Mouse (Mus musculus): ENCODE data around the gene 1700034J05Rik. TPM values are rescaled to one million over a fixed set of nuclear protein-coding genes. Genes with fewer than 3 reads are reported as not detected.

1700034J05Rik gene
- polyA plus RNA-seq, 1 experiment from 2014 or later: 0.57 TPM

- H3K4me3 ChIP-seq (ENCODE audit: low read depth, low read length): no peak overlapping the region
- H3K9me3 ChIP-seq (ENCODE audit: control insufficient read depth, low read length): no peaks in the 10 kb centered on the region
- H3K27me3 ChIP-seq (replicated peaks; ENCODE audit: control insufficient read depth, insufficient read depth, low read length): no peaks in the 10 kb centered on the region
- ATAC-seq (ENCODE audit: low read depth) (no peak), DNase-seq (ENCODE audit: low spot score) (no peak)
- H3K4me2 ChIP-seq (ENCODE audit: low read depth, low read length): no peak overlapping the region
- no peaks in the 10 kb centered on the region for H3K36me3 ChIP-seq (ENCODE audit: control insufficient read depth, insufficient read depth, low read length)
- no peak overlapping the region for H3K9ac ChIP-seq (ENCODE audit: low read depth, low read length)
- no peak overlapping the region for H3K27ac ChIP-seq (replicated peaks; ENCODE audit: low read depth, low read length)
- WGBS: 45% methylated on average over 3 of the region's 3 CpGs
- H3K4me1 ChIP-seq (ENCODE audit: control insufficient read depth, insufficient read depth, low read length): peaks cover 6% of the 10 kb centered on the region; the same call in 1 of the 2 replicates
Observed at GRCm38 (mm10) chr6:146971366-146971765, 17.1 kb upstream of the 1700034J05Rik start.

- H3K9me3 ChIP-seq (ENCODE audit: control insufficient read depth, low read length): no peaks in the 10 kb centered on the region
- H3K4me1 ChIP-seq (ENCODE audit: control insufficient read depth, insufficient read depth, low read length): peaks cover 6% of the 10 kb centered on the region; the same call in 1 of the 2 replicates
- H3K4me2 ChIP-seq (ENCODE audit: low read depth, low read length): no peak overlapping the region
- H3K27ac ChIP-seq (replicated peaks; ENCODE audit: low read depth, low read length): no peak overlapping the region
- H3K9ac ChIP-seq (ENCODE audit: low read depth, low read length): no peak overlapping the region
- 67% methylated on average over 3 of the region's 3 CpGs for WGBS
- DNase-seq (ENCODE audit: low spot score) (no peak), ATAC-seq (ENCODE audit: low read depth) (no peak)
- H3K4me3 ChIP-seq (ENCODE audit: low read depth, low read length): no peak overlapping the region
- no peaks in the 10 kb centered on the region for H3K36me3 ChIP-seq (ENCODE audit: control insufficient read depth, insufficient read depth, low read length)
- no peaks in the 10 kb centered on the region for H3K27me3 ChIP-seq (replicated peaks; ENCODE audit: control insufficient read depth, insufficient read depth, low read length)
Observed at GRCm38 (mm10) chr6:146970811-146971210, 16.6 kb upstream of the 1700034J05Rik start.

DNA sequence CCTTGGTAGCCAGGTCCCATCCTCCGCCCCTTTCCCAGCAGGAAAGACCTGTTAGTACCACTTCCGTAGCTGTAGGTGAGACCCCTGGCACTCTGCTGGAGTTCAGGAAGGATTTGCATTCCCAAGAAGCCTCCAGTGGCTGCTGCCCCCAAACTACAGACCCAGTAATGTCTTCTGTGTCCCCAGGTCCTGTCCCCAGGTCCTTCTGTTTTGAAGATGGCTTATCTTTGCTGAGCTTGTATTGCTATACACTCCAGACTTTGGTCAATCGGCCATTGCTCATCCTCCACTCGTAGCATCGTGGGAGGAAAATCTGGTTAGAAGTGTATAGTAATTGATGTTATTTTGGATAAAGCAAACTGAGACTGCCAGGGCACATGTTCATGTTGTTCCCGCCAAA lies 13.6 kb upstream of the 1700034J05Rik start:
- 70% methylated on average over 6 of the region's 6 CpGs for WGBS
- Histone ChIP-seq H3K9me3 (ENCODE audit: control insufficient read depth, low read length) (no peaks in the 10 kb centered on the region), H3K4me3 (ENCODE audit: low read depth, low read length) (no peak overlapping the region), H3K27me3 (replicated peaks; ENCODE audit: control insufficient read depth, insufficient read depth, low read length) (no peaks in the 10 kb centered on the region), H3K9ac (ENCODE audit: low read depth, low read length) (no peak overlapping the region), H3K27ac (replicated peaks; ENCODE audit: low read depth, low read length) (no peak overlapping the region), H3K36me3 (ENCODE audit: control insufficient read depth, insufficient read depth, low read length) (no peaks in the 10 kb centered on the region), H3K4me2 (ENCODE audit: low read depth, low read length) (no peak overlapping the region), H3K4me1 (ENCODE audit: control insufficient read depth, insufficient read depth, low read length) (peaks cover 6% of the 10 kb centered on the region; the same call in 1 of the 2 replicates)
- ATAC-seq (ENCODE audit: low read depth) (no peak), DNase-seq (ENCODE audit: low spot score) (no peak)

GRCm38 (mm10) chr6:146966446-146967019 lies 12.3 kb upstream of the 1700034J05Rik start:
- Histone ChIP-seq H3K36me3 (ENCODE audit: control insufficient read depth, insufficient read depth, low read length) (no peaks in the 10 kb centered on the region), H3K4me2 (ENCODE audit: low read depth, low read length) (no peak overlapping the region), H3K27me3 (replicated peaks; ENCODE audit: control insufficient read depth, insufficient read depth, low read length) (no peaks in the 10 kb centered on the region), H3K27ac (replicated peaks; ENCODE audit: low read depth, low read length) (no peak overlapping the region), H3K9ac (ENCODE audit: low read depth, low read length) (no peak overlapping the region), H3K4me1 (ENCODE audit: control insufficient read depth, insufficient read depth, low read length) (peaks cover 6% of the 10 kb centered on the region; the same call in 1 of the 2 replicates), H3K4me3 (ENCODE audit: low read depth, low read length) (no peak overlapping the region), H3K9me3 (ENCODE audit: control insufficient read depth, low read length) (no peaks in the 10 kb centered on the region)
- ATAC-seq (ENCODE audit: low read depth): no peak
- 67% methylated on average over 12 of the region's 12 CpGs for WGBS
- DNase-seq (ENCODE audit: low spot score): no peak

GRCm38 (mm10) chr6:146965139-146965772 lies 11.0 kb upstream of the 1700034J05Rik start:
- H3K9me3 ChIP-seq (ENCODE audit: control insufficient read depth, low read length): no peaks in the 10 kb centered on the region
- no peak for ATAC-seq (ENCODE audit: low read depth)
- no peak overlapping the region for H3K4me3 ChIP-seq (ENCODE audit: low read depth, low read length)
- no peaks in the 10 kb centered on the region for H3K27me3 ChIP-seq (replicated peaks; ENCODE audit: control insufficient read depth, insufficient read depth, low read length)
- H3K27ac ChIP-seq (replicated peaks; ENCODE audit: low read depth, low read length): no peak overlapping the region
- 93% methylated on average over 13 of the region's 13 CpGs for whole genome bisulfite sequencing
- no peak overlapping the region for H3K9ac ChIP-seq (ENCODE audit: low read depth, low read length)
- DNase-seq (ENCODE audit: low spot score): no peak
- H3K4me2 ChIP-seq (ENCODE audit: low read depth, low read length): no peak overlapping the region
- H3K4me1 ChIP-seq (ENCODE audit: control insufficient read depth, insufficient read depth, low read length): peaks cover 6% of the 10 kb centered on the region; the same call in 1 of the 2 replicates
- H3K36me3 ChIP-seq (ENCODE audit: control insufficient read depth, insufficient read depth, low read length): no peaks in the 10 kb centered on the region

GRCm38 (mm10) chr6:146963396-146964150 lies 9.4 kb upstream of the 1700034J05Rik start:
- 89% methylated on average over 6 of the region's 6 CpGs for WGBS

DNA sequence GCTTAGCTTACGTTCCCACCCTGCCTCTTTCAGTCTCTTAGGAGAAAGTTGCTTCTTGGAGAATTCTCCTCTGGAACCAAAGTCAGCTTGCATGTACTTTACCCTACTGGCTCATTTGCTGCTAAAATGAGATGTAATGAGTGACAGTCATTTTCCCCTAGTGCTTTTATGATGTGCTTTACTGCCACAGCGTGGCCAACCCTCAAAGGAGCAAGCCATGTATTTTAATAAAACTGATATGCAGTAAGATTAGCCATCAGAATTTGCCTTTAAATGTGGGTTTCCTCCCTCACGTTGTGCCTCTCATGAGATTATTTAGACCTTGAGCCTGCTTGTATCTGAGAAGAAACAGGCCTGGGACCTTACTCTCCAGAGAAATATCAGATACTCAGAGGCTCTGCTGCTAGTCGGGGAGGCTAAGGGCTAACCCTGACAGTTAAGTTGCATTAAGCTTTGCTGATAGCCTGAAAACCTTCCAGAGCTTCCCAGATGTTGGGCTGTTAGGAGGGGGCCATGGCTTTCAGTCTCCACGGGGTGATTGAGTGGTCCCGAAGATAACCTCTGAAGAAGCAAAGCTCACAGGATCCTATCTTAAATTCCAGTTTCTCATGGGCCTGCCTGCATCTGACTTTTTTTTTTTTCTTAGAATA lies 7.7 kb upstream of the 1700034J05Rik start:
- WGBS: 46% methylated on average over 6 of the region's 6 CpGs
- peak; percentile 29 for DNase-seq (ENCODE audit: low spot score)
- H3K4me3 ChIP-seq (ENCODE audit: low read depth, low read length): no peak overlapping the region
- no peak overlapping the region for H3K27ac ChIP-seq (replicated peaks; ENCODE audit: low read depth, low read length)
- no peak overlapping the region for H3K4me2 ChIP-seq (ENCODE audit: low read depth, low read length)
- no peaks in the 10 kb centered on the region; the same call in 1 of the 2 replicates for H3K4me1 ChIP-seq (ENCODE audit: control insufficient read depth, insufficient read depth, low read length)
- H3K27me3 ChIP-seq (replicated peaks; ENCODE audit: control insufficient read depth, insufficient read depth, low read length): no peaks in the 10 kb centered on the region
- H3K9ac ChIP-seq (ENCODE audit: low read depth, low read length): no peak overlapping the region
- no peaks in the 10 kb centered on the region for H3K36me3 ChIP-seq (ENCODE audit: control insufficient read depth, insufficient read depth, low read length)
- no peaks in the 10 kb centered on the region for H3K9me3 ChIP-seq (ENCODE audit: control insufficient read depth, low read length)
- no peak for ATAC-seq (ENCODE audit: low read depth)

More at GRCm38 (mm10) chr6:146963396-146964150, 9.4 kb upstream of the 1700034J05Rik start:
- ATAC-seq (ENCODE audit: low read depth): no peak
- no peak overlapping the region for H3K4me2 ChIP-seq (ENCODE audit: low read depth, low read length)
- H3K4me3 ChIP-seq (ENCODE audit: low read depth, low read length): no peak overlapping the region
- H3K4me1 ChIP-seq (ENCODE audit: control insufficient read depth, insufficient read depth, low read length): peaks cover 6% of the 10 kb centered on the region; the same call in 1 of the 2 replicates
- no peak for DNase-seq (ENCODE audit: low spot score)
- H3K27me3 ChIP-seq (replicated peaks; ENCODE audit: control insufficient read depth, insufficient read depth, low read length): no peaks in the 10 kb centered on the region
- no peak overlapping the region for H3K9ac ChIP-seq (ENCODE audit: low read depth, low read length)
- H3K27ac ChIP-seq (replicated peaks; ENCODE audit: low read depth, low read length): no peak overlapping the region
- H3K9me3 ChIP-seq (ENCODE audit: control insufficient read depth, low read length): no peaks in the 10 kb centered on the region
- H3K36me3 ChIP-seq (ENCODE audit: control insufficient read depth, insufficient read depth, low read length): no peaks in the 10 kb centered on the region

GRCm38 (mm10) chr6:146960956-146961355 lies 6.7 kb upstream of the 1700034J05Rik start:
- Histone ChIP-seq H3K4me1 (ENCODE audit: control insufficient read depth, insufficient read depth, low read length) (no peaks in the 10 kb centered on the region; the same call in 1 of the 2 replicates), H3K36me3 (ENCODE audit: control insufficient read depth, insufficient read depth, low read length) (no peaks in the 10 kb centered on the region), H3K27ac (replicated peaks; ENCODE audit: low read depth, low read length) (no peak overlapping the region), H3K4me2 (ENCODE audit: low read depth, low read length) (no peak overlapping the region), H3K9me3 (ENCODE audit: control insufficient read depth, low read length) (no peaks in the 10 kb centered on the region), H3K9ac (ENCODE audit: low read depth, low read length) (no peak overlapping the region), H3K4me3 (ENCODE audit: low read depth, low read length) (no peak overlapping the region), H3K27me3 (replicated peaks; ENCODE audit: control insufficient read depth, insufficient read depth, low read length) (no peaks in the 10 kb centered on the region)
- WGBS: 75% methylated on average over 5 of the region's 5 CpGs
- DNase-seq (ENCODE audit: low spot score) (no peak), ATAC-seq (ENCODE audit: low read depth) (no peak)
